Mouse (Mus musculus): ENCODE data around the gene Gfod1.

Gfod1 gene

GRCm38 (mm10) chr13:43197187-43197586 lies 106.8 kb downstream of the Gfod1 start:
- DNase-seq: peak; percentile 46

DNA sequence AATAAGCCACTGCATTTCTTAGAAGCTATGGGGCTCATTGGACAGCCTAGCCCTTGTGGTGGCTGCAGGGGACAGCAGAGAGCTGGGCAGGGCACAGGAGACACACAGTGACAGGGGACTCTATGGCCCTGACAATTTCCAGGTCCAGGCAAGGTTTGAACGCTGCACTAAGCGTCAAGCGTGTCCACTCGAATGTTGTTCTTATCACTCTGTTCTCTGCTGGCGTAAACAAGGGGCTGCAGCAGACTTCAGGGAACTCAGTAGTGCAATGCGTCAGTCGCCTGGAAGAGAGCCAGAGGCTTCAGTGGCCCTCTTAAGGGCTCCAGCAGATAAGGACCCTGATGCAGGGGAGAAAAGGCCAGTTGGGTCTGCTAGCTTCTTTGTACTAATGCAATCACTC lies 108.0 kb downstream of the Gfod1 start:
- DNase-seq: no peak

DNA sequence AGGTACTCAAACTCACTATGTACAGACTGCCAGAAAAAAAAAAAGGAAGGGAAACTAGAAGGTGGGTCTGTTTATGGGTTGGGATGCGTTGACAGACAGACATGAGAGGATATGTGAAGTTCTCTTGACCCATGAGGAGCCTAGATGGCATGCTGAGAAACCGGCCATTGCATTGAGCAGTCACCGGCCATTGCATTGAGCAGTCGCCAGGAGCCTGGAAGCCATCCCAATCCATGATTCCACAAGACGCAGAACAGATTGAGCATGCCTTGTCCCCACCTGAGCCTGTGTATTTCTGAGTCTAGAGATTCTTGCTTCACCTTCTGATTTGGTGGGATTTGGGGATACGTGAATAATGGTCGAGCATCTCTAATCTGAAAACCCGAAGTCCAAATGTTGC lies 110.0 kb downstream of the Gfod1 start:
- DNase-seq: no peak

DNA sequence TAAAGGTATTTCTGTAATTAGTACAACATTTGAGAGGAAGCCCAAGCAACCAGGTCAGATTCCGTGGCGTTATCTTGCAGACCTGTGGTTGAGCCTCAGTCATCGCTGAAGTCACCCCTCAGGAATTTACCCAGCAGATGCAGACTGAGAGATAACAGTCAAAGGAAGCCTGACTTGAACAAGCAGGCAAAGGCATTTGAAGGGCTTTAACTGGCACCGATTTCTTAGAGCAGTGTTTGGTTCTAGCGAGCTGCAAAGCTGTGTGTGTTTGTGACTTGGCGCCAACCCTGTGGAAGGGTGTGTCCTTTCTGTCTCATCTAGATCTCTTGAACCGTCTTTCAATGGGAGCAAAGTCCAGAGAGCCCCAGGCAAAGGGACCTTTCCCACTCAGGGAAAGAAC lies 110.7 kb downstream of the Gfod1 start:
- DNase-seq: no peak

GRCm38 (mm10) chr13:43191741-43192192 lies 112.2 kb downstream of the Gfod1 start:
- DNase-seq: peak; percentile 26

DNA sequence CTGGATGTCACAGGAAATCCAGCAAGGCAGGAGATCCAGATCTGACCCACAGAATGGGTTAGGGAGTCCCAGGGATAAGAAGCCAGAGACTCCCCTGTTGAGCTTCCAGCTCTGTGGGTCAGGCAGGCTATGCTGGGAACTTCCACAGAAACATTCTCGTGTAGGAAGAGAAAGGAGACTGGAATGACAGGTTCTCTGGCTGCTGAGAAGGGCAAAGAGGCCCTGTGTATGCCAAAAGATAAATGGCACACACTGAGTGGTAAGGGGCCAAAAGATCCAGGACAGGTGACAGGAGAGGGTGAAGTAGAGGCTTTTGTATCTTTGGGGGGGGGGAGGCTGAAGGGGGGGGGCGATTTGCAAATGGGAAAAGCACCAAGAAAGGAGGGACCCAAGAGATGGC lies 112.7 kb downstream of the Gfod1 start:
- DNase-seq: no peak

DNA sequence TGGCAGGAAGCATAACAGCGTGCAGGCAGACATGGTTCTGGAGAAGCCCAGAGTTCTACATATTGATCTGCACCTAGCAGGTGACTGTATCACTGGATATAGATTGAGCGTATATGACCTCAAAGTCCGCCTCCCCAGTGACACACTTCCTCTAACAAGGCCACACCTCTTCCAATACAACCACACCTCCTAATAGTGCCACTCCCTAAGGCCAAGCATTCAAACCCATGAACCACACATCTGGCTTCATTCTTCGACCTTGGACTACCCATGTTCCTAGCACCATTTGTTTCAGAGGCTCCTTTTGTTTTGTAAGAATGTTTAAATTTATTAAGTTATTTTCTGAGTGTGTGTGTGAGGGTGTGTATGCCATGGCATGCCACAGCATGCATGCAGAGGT lies 116.2 kb downstream of the Gfod1 start:
- no peak for DNase-seq

DNA sequence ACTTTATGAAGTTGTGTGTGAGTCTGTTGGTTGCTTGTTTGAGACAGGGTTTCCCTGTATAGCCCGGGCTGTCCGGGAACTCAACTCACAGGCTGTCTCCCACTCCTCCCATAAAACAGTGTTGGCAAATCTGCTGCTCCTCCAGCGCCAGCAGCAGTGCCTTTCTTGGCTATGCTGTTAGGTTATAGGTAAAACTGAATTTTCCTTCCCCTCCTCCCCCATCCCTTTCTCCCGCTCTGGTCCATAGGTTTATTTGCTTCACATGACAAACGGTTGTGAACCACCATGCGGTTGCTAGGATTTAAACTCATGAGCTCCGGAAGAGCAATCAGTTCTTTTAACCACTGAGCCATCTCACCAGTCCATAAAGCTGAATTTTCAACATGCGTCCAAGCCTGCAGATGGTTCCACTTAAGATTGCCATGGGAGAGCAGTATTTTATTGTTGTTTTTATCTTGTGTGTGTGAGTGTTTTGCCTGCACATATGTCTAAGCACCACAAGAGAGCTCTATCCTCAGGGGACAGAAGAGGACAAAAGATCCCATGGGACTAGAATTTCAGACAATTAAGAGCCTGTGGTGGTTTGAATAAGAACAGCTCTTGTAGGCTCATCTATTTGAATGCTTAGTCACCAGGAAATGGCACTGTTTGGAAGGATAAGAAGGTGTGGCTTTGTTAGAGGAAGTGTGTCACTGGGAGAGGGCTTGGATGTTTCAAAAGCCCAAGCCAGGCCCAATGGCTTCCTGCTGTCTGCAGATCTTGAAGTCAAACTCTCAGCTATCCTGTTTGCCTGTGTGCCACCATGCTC lies 120.5 kb downstream of the Gfod1 start:
- peak; percentile 50 for DNase-seq

- peak; percentile 92 for DNase-seq
Observed at GRCm38 (mm10) chr13:43182465-43183201, 121.3 kb downstream of the Gfod1 start.

DNA sequence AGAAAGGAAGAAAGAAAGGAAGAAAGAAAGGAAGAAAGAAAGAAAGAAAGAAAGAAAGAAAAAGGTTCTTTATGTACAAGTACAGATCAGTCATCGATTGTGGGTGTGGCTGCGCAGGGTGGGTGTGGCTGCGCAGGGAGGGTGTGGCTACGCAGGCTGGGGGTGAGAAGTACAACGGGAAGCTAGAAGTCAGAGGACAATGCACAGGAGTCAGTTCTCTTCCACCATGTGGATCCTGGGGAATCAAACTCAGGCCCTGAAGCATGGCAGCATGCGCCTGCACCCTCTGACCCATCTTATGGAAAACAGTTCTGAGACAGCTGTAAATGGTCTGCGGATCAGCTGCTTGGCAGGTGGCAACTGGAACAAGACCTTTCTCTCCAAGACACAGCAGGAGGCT lies 122.9 kb downstream of the Gfod1 start:
- no peak for DNase-seq

GRCm38 (mm10) chr13:43177317-43177716 lies 126.7 kb downstream of the Gfod1 start:
- no peak for DNase-seq

- DNase-seq: no peak
Observed at GRCm38 (mm10) chr13:43176676-43177075, 127.3 kb downstream of the Gfod1 start.

- peak; percentile 82 for DNase-seq
Observed at GRCm38 (mm10) chr13:43173262-43173661, 130.7 kb downstream of the Gfod1 start.

GRCm38 (mm10) chr13:43172036-43172713 lies 131.8 kb downstream of the Gfod1 start:
- DNase-seq: peak; percentile 24

- peak; percentile 98 for DNase-seq
Observed at GRCm38 (mm10) chr13:43171020-43171710, 132.8 kb downstream of the Gfod1 start, which contains the start of gene Tbc1d7. Tbc1d7 (minus strand) TSS chr13:43171501.

DNA sequence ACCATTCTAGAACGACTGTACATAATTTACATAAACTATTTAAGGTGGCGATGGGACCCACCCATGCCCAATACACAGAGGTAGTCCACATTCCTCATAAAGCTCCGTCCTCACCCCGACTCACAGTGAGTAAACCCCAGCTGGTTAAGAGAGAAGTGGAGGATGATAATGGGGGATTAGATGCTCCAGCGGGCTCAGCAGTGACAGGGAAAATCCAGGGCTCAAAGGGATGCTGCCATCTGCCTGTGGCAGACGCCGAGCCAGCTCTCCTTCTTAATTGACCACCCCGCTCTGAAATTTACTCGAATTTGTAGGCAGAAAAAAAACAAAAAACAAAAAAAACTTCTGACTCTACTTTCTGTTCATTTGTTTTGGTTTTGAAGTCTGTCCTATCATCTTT lies 136.3 kb downstream of the Gfod1 start:
- peak; percentile 60 for DNase-seq

DNA sequence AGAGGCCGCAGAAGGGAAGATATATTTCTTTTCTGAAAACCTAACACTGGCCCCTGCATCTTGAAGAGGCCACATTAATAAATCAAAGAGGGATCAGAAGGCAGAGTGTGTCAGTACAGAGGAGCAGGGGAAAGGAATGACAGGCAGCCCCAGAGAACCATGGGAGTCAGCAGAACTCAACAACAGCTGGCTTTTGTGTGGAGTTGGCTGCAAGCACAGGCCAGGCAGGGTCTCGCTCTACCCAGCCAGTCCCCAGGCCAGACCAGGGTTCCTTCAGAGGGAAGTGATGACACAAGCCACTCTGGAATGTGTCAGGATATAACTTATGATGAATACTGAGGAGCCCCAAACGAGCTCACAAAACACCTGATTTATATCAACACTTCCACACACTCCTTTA lies 144.5 kb downstream of the Gfod1 start:
- no peak for DNase-seq

DNA sequence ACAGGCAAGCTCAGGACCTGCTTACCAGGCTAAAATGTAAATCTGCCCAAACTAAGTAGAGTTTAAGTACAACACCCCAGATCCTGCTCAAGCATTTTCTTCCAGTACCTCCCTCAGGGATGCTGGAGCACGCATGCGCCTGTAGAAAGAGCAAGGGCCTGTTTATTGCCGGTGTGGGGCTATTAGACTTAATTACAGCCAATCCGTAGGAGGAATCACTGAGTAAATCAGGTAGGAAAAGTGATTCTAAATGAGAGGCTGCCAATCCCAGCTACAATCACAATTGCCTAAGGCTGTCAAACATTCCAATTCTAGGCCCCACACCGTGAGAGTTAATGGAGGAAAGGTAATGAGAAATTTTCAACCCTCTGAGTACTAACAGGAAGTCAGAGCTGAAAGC lies 145.7 kb downstream of the Gfod1 start:
- no peak for DNase-seq

DNA sequence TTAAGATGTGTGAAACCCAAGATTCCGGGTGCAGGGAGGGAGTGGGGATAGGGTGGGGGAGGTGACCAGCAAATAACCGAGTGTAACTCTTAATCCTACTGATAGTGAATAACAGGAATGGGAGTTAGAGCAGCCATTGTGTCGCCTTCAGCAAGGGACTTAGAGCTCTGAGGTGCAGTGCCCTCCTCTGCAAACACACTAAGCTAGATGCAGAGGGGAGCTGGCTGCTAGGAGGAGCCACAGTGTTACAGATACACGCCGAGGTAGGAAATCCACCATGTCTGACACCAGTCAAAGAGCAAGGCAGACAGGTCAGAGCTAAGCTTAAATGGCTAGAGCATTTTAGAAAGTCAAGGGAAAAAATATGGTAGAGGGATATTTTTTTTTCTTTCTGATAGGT lies 146.6 kb downstream of the Gfod1 start:
- no peak for DNase-seq

GRCm38 (mm10) chr13:43152005-43152520 lies 151.9 kb downstream of the Gfod1 start:
- DNase-seq: no peak

DNA sequence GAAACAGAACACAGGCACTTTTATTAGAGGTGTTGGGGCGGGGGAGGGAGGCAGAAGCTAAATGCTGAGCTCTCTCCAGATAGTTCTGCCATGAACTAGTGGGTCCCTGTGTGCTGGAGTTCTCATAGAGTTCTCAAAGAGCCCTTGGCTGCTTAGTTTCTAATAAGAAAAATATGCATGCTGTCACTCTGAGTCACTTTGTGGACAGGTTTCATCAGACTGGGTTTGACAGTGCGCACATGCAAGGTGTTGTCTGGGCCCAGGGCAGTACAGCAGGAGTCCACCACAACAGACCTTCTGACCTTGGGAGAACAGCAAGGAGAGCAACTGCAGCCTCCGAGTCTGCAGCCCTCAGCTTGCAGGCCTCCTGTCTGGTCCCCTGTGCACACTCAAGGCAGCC lies 154.3 kb downstream of the Gfod1 start:
- no peak for DNase-seq

DNA sequence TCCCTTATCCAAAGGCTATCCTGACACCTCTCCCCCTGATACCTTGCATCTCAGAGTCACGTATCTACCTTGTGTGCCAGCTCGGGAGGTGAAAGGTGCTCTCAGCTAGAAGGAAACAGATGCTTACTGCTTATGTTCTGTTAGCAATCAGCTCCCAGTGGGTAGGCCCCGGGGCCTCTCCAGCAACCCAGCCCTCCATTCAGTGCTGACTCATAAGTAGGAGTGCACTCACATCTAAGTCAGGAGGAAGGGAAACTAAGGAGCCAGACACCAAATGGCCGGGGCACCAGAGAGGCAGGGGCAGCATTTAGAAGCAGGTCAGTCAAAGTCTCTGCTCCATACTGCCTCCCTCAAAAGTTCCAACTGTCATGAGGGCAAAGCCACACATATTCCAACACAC lies 155.3 kb downstream of the Gfod1 start:
- DNase-seq: no peak
